Mouse (Mus musculus) right cerebral cortex, postnatal 36 days (tissue): ENCODE measurements around the gene Slc52a3.

Source experiments
- DNase-seq, 2 experiments: peaks; one replicate each; pipeline ENCODE4 v3.0.0; 2022; ENCODE audit warnings: low spot score in 2 of 2, mixed read lengths in 1 of 2

The Slc52a3 gene

GRCm38 (mm10) chr2:152048003-152048980 lies 52.0 kb downstream of the Slc52a3 start:
- no peak for DNase-seq

DNA sequence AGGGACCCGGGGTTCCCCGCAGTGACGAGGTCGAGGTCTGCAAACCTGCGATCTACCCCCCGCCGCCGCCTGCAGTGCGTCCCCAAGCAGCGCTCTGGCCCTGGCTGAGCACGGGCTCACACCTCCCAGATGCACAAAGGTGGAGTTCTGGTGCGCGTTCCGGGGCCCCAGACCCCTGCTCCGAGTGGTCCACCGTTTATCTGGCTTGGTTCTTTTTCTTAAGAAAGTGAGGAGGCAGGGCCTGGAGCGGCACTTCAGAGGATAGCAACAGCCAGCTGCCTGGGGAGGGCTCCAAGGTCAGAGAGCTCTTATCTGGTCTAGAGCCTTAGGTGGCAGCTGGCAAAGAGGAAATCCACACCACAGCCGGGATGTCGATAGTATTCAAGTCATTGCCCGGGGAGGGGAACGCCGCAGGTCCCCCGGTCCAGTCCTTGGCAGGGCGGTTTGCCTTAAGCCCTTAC lies 52.7 kb downstream of the Slc52a3 start:
- no peak for DNase-seq

DNA sequence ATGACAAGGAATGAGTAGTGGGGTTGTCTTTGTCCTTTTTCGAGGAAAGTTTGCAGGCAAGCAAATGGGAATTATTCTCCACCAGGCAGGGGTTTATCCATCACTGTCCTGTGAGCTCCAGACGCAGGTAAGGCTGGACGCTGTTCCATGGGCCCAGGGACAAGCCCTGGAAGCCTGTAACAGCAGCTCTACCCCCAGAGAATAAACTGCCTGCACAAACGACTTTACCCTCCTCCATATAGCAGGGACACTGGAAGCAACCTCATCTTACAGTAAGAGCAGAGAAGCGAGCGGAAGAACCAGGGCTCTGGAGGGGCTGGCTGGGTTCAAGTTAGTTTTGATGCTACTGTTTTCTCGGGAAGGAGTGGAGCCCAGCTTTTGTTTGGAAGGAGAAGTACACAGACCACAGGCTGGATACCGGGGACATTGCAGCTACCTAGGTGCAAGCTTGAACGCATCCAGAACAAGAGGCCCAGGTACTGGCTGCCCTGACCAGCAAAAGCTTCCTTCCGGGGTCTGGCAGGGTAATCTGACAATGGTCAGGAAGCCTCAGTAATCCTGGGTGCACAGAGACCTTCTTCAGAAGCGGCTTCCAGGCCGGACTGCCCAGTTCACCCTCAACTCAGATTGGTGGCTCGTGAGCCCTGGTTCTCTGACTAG lies 53.4 kb downstream of the Slc52a3 start:
- no peak for DNase-seq

GRCm38 (mm10) chr2:152050316-152050715 lies 54.0 kb downstream of the Slc52a3 start:
- DNase-seq: no peak

DNA sequence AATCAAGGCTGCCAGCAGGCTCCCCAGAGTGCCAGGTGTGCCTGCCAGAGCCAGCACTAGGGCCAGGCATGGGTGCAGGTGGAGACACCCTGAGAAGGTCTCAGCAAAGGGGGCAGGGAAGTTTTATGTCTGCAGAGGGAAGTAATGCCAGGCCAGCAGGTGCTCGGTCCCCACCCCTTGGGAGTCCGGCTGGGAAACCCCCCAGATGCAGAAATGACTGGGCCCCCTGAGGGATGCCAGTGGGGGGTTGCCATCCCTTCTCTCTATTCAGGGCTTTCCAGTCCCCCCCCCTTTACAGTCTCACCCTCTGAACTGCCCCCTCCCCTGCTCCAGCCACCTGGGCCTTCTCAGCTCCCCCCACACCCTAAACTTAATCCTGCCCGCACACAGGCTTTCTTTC lies 55.7 kb downstream of the Slc52a3 start:
- DNase-seq: no peak

- no peak for DNase-seq
Measured at GRCm38 (mm10) chr2:152055406-152055805, 59.1 kb downstream of the Slc52a3 start.

GRCm38 (mm10) chr2:152056368-152057251 lies 60.3 kb downstream of the Slc52a3 start:
- DNase-seq: no peak

- no peak for DNase-seq
Measured at GRCm38 (mm10) chr2:152057252-152057563, 60.9 kb downstream of the Slc52a3 start.
